Mouse (Mus musculus) naive thymus-derived CD4-positive, alpha-beta T cell, adult 2 months (primary cell): ENCODE data around the gene Prdm11.
A peak's percentile ranks its signal among the peaks of the same experiment; 100 is the strongest.

Experiments used
- DNase-seq: peaks from one replicate; pipeline ENCODE4 v3.0.0-alpha.2; 2011; ENCODE audit warnings: low read depth

The Prdm11 gene

GRCm38 (mm10) chr2:93045129-93045817 lies 694 bp downstream of the Prdm11 start:
- DNase-seq = peak; percentile 95

- peak; percentile 13 for DNase-seq
These were observed 2.4 kb downstream of the Prdm11 start for GRCm38 (mm10) chr2:93043449-93044157.

GRCm38 (mm10) chr2:93041470-93041869 lies 4.5 kb downstream of the Prdm11 start:
- DNase-seq = no peak

GRCm38 (mm10) chr2:93040841-93041240 lies 5.1 kb downstream of the Prdm11 start:
- no peak for DNase-seq

GRCm38 (mm10) chr2:93039706-93040105 lies 6.3 kb downstream of the Prdm11 start:
- DNase-seq = no peak

- no peak for DNase-seq
These were observed 6.9 kb downstream of the Prdm11 start for GRCm38 (mm10) chr2:93039043-93039442.

- no peak for DNase-seq
These were observed 10.3 kb downstream of the Prdm11 start for GRCm38 (mm10) chr2:93035631-93036030.

- no peak for DNase-seq
These were observed 13.3 kb downstream of the Prdm11 start for GRCm38 (mm10) chr2:93032651-93033050.

GRCm38 (mm10) chr2:93032049-93032448 lies 13.9 kb downstream of the Prdm11 start:
- DNase-seq = no peak

- no peak for DNase-seq
These were observed 14.9 kb downstream of the Prdm11 start for GRCm38 (mm10) chr2:93031021-93031420.

GRCm38 (mm10) chr2:93030101-93030500 lies 15.9 kb downstream of the Prdm11 start:
- no peak for DNase-seq

GRCm38 (mm10) chr2:93029267-93030060 lies 16.5 kb downstream of the Prdm11 start:
- DNase-seq = peak; percentile 45

GRCm38 (mm10) chr2:93028865-93029264 lies 17.1 kb downstream of the Prdm11 start:
- DNase-seq = no peak

GRCm38 (mm10) chr2:93027713-93028112 lies 18.3 kb downstream of the Prdm11 start:
- DNase-seq = no peak

GRCm38 (mm10) chr2:93024431-93024830 lies 21.5 kb downstream of the Prdm11 start:
- no peak for DNase-seq

GRCm38 (mm10) chr2:93018854-93019253 lies 27.1 kb downstream of the Prdm11 start:
- no peak for DNase-seq

GRCm38 (mm10) chr2:93017151-93017550 lies 28.8 kb downstream of the Prdm11 start:
- no peak for DNase-seq

- peak; percentile 15 for DNase-seq
These were observed 30.9 kb downstream of the Prdm11 start for GRCm38 (mm10) chr2:93015041-93015440.

GRCm38 (mm10) chr2:93014093-93014937 lies 31.7 kb downstream of the Prdm11 start:
- no peak for DNase-seq

- DNase-seq = no peak
These were observed 32.4 kb downstream of the Prdm11 start for GRCm38 (mm10) chr2:93013415-93014092.

GRCm38 (mm10) chr2:93012976-93013375 lies 33.0 kb downstream of the Prdm11 start:
- no peak for DNase-seq
